ENCODE assay signal across 8 mouse cellular contexts in genomic region chrX:151803777-151804101, GRCm38 (mm10). TPM values are rescaled to one million over a fixed set of nuclear protein-coding genes. Genes with fewer than 3 reads are reported as not detected.
A peak's percentile ranks its signal among the peaks of the same experiment; 100 is the strongest.
DNase-seq lines count a peak whose midpoint lies in the region; ATAC-seq and TF ChIP-seq lines count a peak whose summit lies in the region.

No protein-coding gene starts in this region.

- H3K4me3 ChIP-seq in hindbrain, postnatal 0 days (ENCODE audit: low read length) = peak overlapping the region; percentile 49
- H3K4me3 ChIP-seq in limb, embryonic 14.5 days (replicated peaks; ENCODE audit: low read length) = peak overlapping the region; percentile 55
- peak overlapping the region; percentile 45 for H3K4me3 ChIP-seq in midbrain, embryonic 11.5 days (ENCODE audit: low read depth, low read length)
- H3K4me3 ChIP-seq in stomach, embryonic 14.5 days (ENCODE audit: low read depth, low read length) = peak overlapping the region; percentile 51

- no peaks in the 10 kb centered on the region for H3K27me3 ChIP-seq in hindbrain, postnatal 0 days (ENCODE audit: insufficient read depth, low read length)
- no peaks in the 10 kb centered on the region for H3K27me3 ChIP-seq in limb, embryonic 14.5 days (ENCODE audit: control insufficient read depth, insufficient read depth, low read length)
- H3K27me3 ChIP-seq in midbrain, embryonic 11.5 days (ENCODE audit: control insufficient read depth, insufficient read depth, low read length) = no peaks in the 10 kb centered on the region
- no peaks in the 10 kb centered on the region for H3K27me3 ChIP-seq in stomach, embryonic 14.5 days (ENCODE audit: control insufficient read depth, insufficient read depth, low read length)

- no peaks in the 10 kb centered on the region for H3K9me3 ChIP-seq in hindbrain, postnatal 0 days (ENCODE audit: low read length)
- H3K9me3 ChIP-seq in limb, embryonic 14.5 days (ENCODE audit: control insufficient read depth, low read length) = no peaks in the 10 kb centered on the region
- H3K9me3 ChIP-seq in midbrain, embryonic 11.5 days (ENCODE audit: control insufficient read depth, low read length) = no peaks in the 10 kb centered on the region; the same call in 1 of the 2 replicates
- H3K9me3 ChIP-seq in stomach, embryonic 14.5 days (ENCODE audit: control insufficient read depth, low read depth, low read length) = no peaks in the 10 kb centered on the region

- DNase-seq in retina, postnatal 1 day = peak; percentile 74
- DNase-seq in retina, embryonic 14.5 days (ENCODE audit: low spot score) = no peak
- DNase-seq in gastrocnemius, postnatal 14 days = peak; percentile 50
- peak; percentile 66 for DNase-seq in hindbrain, postnatal 0 days (ENCODE audit: low spot score)
- DNase-seq in limb, embryonic 14.5 days (ENCODE audit: low spot score) = peak; percentile 45
- DNase-seq in midbrain, embryonic 11.5 days (ENCODE audit: low spot score, missing footprints) = no peak

- no peak; the same call in 1 of the 2 replicates for TF ChIP-seq CTCF in hindbrain, postnatal 0 days (IDR thresholded peaks at IDR 0.05; ENCODE audit: low read depth)

- no peak for TF ChIP-seq POLR2A in limb, embryonic 14.5 days (IDR thresholded peaks at IDR 0.05; ENCODE audit: borderline replicate concordance, extremely low read depth, insufficient read depth, insufficient read length)

- intact Hi-C loops in gastrocnemius, postnatal 14 days (cut with DNase I; ENCODE audit: low total_unique reads) = no loop called here

- H3K36me3 ChIP-seq in hindbrain, postnatal 0 days (ENCODE audit: insufficient read depth, low read length) = no peaks in the 10 kb centered on the region
- no peaks in the 10 kb centered on the region for H3K36me3 ChIP-seq in limb, embryonic 14.5 days (ENCODE audit: control insufficient read depth, insufficient read depth, low read length)
- no peaks in the 10 kb centered on the region for H3K36me3 ChIP-seq in midbrain, embryonic 11.5 days (ENCODE audit: control insufficient read depth, insufficient read depth, low read length)
- H3K36me3 ChIP-seq in stomach, embryonic 14.5 days (ENCODE audit: control insufficient read depth, insufficient read depth, low read length) = no peaks in the 10 kb centered on the region

- peak overlapping the region; percentile 65 for H3K9ac ChIP-seq in hindbrain, postnatal 0 days (replicated peaks; ENCODE audit: low read length)
- H3K9ac ChIP-seq in limb, embryonic 14.5 days (ENCODE audit: low read depth, low read length, severe bottlenecking) = peak overlapping the region; percentile 70
- H3K9ac ChIP-seq in midbrain, embryonic 11.5 days (ENCODE audit: low read length) = peak overlapping the region; percentile 69
- peak overlapping the region; percentile 58 for H3K9ac ChIP-seq in stomach, embryonic 14.5 days (replicated peaks; ENCODE audit: low read depth, low read length)

- peak; percentile 33 for ATAC-seq in common myeloid progenitor, adult 5-6 weeks (replicated peaks; ENCODE audit: low read depth, poor library complexity, severe bottlenecking)
- ATAC-seq in hindbrain, postnatal 0 days = peak; percentile 48
- peak; percentile 36; the same call in 1 of the 2 replicates for ATAC-seq in limb, embryonic 14.5 days (ENCODE audit: low FRiP score, low read depth)
- ATAC-seq in midbrain, embryonic 11.5 days (ENCODE audit: low FRiP score) = peak; percentile 17
- peak; percentile 23; the same call in 1 of the 2 replicates for ATAC-seq in stomach, embryonic 14.5 days (ENCODE audit: insufficient number of reproducible peaks, insufficient read depth, low FRiP score, low read depth)

- no peaks in the 10 kb centered on the region for H3K4me1 ChIP-seq in hindbrain, postnatal 0 days (ENCODE audit: insufficient read depth, low read length)
- no peaks in the 10 kb centered on the region for H3K4me1 ChIP-seq in limb, embryonic 14.5 days (ENCODE audit: control insufficient read depth, insufficient read depth, low read length)
- H3K4me1 ChIP-seq in midbrain, embryonic 11.5 days (ENCODE audit: control insufficient read depth, insufficient read depth, low read length) = no peaks in the 10 kb centered on the region
- H3K4me1 ChIP-seq in stomach, embryonic 14.5 days (ENCODE audit: control insufficient read depth, insufficient read depth, low read length) = no peaks in the 10 kb centered on the region

- WGBS in hindbrain, postnatal 0 days = 29% methylated on average over 20 of the region's 20 CpGs
- 14% methylated on average over 20 of the region's 20 CpGs for WGBS in limb, embryonic 14.5 days
- 24% methylated on average over 20 of the region's 20 CpGs for WGBS in midbrain, embryonic 11.5 days
- 14% methylated on average over 20 of the region's 20 CpGs for WGBS in stomach, embryonic 14.5 days

- peak overlapping the region; percentile 94 for H3K27ac ChIP-seq in hindbrain, postnatal 0 days
- peak overlapping the region; percentile 94 for H3K27ac ChIP-seq in limb, embryonic 14.5 days (replicated peaks; ENCODE audit: low read depth, low read length)
- H3K27ac ChIP-seq in midbrain, embryonic 11.5 days (ENCODE audit: low read depth, low read length) = peak overlapping the region; percentile 87
- H3K27ac ChIP-seq in stomach, embryonic 14.5 days (ENCODE audit: low read length) = peak overlapping the region; percentile 91

- H3K4me2 ChIP-seq in hindbrain, postnatal 0 days (ENCODE audit: low read depth, low read length) = peak overlapping the region; percentile 65
- peak overlapping the region; percentile 52 for H3K4me2 ChIP-seq in limb, embryonic 14.5 days (replicated peaks; ENCODE audit: low read depth, low read length, severe bottlenecking)
- H3K4me2 ChIP-seq in midbrain, embryonic 11.5 days = peak overlapping the region; percentile 61
- H3K4me2 ChIP-seq in stomach, embryonic 14.5 days (replicated peaks; ENCODE audit: low read depth, low read length) = peak overlapping the region; percentile 51

RNA-seq across cellular contexts. Expression of gene Huwe1, which starts 3.1 kb away (rescaled TPM):
- total RNA-seq in common myeloid progenitor, adult 5-6 weeks (2017) = 161 and 197 TPM in 2 replicates
- total RNA-seq in gastrocnemius, postnatal 14 days (2021) = 100 to 1,000 TPM in 1 of 2 experiments, 10 to 100 TPM in 1; 92.3 to 105 TPM
- total RNA-seq in hindbrain, postnatal 0 days (2014; rRNA removed) = 131 and 140 TPM in 2 replicates
- 30.0 and 36.1 TPM in 2 replicates for polyA plus RNA-seq in hindbrain, postnatal 0 days (2015; fragmentation: Nextera tagmentation; extraction: Ambion mirVana)
- 112 and 125 TPM in 2 replicates for polyA plus RNA-seq in limb, embryonic 14.5 days (2012; rRNA removed)
- 53.5 and 62.2 TPM in 2 replicates for polyA plus RNA-seq in limb, embryonic 14.5 days (2014; fragmentation: Nextera tagmentation; extraction: Ambion mirVana)
- polyA plus RNA-seq in midbrain, embryonic 11.5 days (2014; fragmentation: Nextera tagmentation; extraction: Ambion mirVana) = 55.5 and 64.5 TPM in 2 replicates
- 80.2 and 86.5 TPM in 2 replicates for polyA plus RNA-seq in stomach, embryonic 14.5 days (2014; fragmentation: Nextera tagmentation; extraction: Ambion mirVana)

Comparison
In these comparisons a context has a peak if more than half of its experiments do, and no peak if none do; other contexts are left out.
1. DNase-seq: peak in retina, postnatal 1 day (single experiment), gastrocnemius, postnatal 14 days (single experiment), hindbrain, postnatal 0 days (single experiment) and limb, embryonic 14.5 days (single experiment); none in retina, embryonic 14.5 days (single experiment) and midbrain, embryonic 11.5 days (single experiment).
2. Peak in every context shown above with its lines, with median percentiles within 50 percentile points of each other: ATAC-seq, H3K27ac ChIP-seq, H3K4me2 ChIP-seq, H3K4me3 ChIP-seq and H3K9ac ChIP-seq.